Mouse (Mus musculus): ENCODE measurements around the gene Tarbp1.
"Not testable (repeated sequence)": the region's sequence is repeated elsewhere in the genome, so short reads cannot be mapped to it uniquely, and the experiment has no call there.

The Tarbp1 gene

DNA sequence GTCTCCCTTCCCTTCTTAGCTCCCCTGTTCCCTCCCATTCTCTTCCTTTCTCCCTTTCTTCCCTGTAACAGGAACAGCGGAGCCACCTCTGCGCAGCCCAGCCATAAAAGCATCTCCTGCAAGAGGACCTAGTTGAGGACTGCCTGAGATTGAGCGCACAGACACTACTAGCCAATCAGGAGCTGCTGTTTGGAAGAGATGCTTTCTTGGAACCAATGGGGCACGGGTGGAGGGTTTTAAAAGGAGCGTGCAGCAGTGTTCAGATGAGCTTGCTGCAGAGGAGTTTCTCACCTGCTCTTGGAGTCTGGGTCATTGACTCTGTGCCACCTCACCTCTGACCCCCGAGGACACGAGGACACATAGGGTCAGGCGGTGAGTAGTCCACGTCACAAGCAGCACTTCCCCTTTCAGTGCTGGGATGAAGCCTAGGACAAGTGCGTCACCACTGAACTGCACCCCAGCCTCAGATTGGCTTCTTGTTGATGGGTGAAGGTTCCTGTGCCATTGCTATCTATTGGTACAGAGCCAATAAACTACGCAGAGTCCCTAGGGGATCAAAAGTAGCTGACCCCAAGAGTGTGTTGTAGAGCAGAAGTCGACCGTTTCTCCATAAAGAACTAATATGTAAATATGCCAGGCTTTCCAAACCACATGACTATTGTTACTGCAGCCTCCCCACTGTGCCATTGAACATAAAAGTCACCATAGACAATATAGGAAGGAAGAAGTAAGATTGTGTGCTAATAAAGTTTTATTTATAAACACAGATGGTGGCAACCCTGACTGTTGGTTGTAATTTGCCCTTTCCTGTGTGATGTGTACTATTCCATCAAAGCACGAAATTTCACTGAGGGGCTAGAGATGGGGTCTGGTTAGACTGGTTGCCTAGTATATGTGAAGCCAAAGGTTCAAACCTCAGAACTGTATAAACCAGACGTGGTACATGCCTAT is 19.6 kb upstream of the Tarbp1 start:
- no peak for DNase-seq (ENCODE audit: low spot score in 2 of 2)

DNA sequence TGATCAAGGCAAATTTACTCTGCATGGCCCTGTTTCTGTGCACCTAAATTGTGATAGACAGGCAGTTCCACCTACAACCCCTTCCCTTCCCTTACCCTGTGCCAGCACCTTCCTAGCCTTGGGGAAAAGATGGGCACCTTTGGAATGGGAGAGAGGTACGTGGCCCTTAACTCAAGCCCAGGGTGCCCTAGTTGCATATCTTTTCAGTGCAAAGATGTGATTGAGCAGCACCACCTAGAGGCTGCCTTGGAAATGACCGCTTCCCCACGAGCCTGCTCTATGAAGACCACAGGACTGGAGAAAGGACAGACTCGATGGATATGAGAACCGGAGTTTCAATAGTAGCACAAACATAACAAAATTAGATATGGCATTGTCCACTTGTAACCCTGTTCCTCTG is 8.1 kb upstream of the Tarbp1 start:
- DNase-seq (ENCODE audit: low spot score in 2 of 2), result peak; percentile 60 to 70

DNA sequence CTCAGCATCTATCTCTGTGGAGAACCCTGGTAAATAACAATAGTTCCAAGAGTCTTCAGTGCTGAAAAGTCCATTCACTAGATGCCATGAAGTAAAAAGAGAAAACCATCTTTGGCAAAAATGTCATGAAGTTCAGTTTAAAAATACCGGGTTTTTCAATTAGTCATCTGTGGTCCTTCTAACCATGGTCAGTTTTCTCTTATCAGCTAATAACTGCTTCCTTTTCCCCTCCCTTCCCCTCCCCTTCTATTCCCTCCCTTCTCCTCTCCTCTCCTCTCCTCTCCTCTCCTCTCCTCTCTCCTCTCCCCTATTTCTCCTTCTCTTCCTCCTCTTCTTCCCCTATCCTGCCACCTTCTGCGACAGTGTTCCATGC is 7.5 kb upstream of the Tarbp1 start:
- DNase-seq (ENCODE audit: low spot score in 2 of 2), result no peak

DNA sequence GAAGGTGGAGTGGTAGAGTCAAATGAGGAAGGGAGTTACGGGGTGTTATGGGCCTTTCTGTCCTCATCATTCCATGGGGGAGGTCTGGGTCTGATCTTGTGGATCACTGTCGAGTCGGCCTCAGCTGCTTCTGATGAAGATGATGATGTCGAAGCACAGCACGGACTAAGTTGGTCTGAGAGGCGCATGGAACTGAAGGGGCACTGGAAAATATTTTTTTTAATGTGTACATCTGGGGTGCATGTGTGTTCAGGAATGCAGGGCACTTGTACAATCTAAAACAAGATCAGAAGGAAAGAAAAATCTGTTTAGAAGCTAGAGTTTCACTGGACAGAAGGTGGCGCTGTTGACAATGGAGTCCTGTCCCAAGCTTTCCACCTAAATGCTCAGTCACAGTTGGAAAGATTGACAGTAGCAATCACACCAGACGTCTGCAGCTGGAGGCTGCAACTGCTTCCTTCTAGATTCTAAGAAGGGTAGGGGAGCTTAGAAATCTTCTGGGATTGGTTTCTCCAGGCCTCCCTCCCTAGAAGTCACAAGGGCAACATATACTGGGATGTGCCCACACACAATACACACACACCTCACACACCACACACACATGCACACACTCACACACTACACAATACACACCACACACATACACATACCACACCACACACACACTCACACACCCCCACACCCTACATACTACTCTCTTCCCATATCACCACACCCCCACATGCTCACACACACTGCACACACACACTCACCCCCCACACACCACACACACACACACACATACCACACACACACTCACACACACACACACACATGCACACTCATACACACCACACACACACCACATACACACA is 6.9 kb upstream of the Tarbp1 start:
- peak; percentile 26 to 45 for DNase-seq (ENCODE audit: low spot score in 2 of 2)

DNA sequence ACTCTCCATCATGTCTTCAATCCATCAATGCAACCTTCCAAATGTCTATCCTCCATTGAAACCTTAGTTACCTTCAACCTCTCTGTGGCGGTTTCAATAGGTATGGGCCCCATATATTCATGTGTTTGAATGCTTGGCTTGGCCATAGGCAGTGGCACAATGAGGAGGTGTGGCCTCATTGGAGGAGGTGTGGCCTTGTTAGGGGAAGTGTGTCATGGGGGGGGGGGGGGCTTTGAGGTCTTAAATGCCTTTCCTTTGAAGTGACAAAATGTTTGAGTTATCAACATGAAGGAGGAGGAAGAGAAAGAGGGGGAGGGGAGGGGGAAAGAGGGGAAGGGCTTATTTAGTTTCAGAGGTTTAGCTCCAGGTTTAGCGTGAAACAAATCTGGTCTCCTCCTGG is 5.5 kb upstream of the Tarbp1 start:
- no peak for DNase-seq (ENCODE audit: low spot score in 2 of 2)

DNA sequence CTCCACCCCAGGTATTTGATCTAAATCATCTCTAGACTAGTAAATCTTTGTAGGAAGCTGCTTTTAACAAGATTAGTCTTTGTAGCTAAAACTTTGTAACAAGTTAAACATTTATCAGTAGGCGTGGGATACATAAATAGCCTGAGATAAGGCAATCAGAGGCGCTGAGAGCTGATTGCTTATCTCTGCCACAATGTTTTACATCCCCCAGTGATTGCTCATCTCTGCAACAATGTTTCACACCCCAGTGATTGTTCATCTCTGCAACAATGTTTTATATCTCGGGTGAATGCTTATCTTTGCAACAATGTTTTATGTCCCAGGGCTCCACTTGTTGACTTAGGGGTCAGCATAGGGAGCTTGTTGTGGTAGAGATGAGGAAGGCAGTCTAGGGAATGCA is 3.8 kb upstream of the Tarbp1 start:
- no peak for DNase-seq (ENCODE audit: low spot score in 2 of 2)

DNA sequence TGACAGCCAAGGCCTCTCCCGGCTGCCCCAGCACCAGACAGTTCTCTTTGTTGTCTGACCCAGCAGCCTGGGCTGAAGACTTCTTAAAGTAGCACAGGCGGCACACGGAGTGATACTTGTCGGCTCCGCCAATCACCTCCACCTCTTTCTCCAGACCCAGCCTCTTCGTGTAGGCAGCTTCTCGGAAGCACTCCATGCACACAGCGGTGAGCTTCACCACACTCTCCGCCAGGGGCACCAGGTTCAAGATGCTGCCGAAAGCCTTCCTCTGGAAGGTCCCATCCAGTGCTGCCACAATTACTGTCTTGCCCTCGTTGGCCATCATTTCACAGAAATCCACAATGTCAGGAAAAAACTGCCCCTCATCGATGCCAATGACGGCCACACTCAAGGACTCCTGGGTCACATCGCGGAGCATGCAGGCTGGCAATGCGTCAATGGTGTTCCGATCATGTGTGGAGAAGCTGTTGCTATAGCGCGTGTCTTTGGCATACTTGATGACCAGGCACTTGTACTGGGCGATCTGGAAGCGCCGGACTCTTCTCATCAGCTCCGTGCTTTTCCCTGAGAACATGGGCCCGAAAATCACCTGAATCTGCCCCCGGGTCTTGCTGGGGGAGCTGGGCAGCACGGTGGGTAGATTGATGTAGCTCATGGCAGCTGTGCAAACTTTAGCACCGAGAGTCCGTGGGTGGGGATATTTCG is 1.4 kb upstream of the Tarbp1 start:
- DNase-seq (ENCODE audit: low spot score in 2 of 2), result not testable (repeated sequence)

DNA sequence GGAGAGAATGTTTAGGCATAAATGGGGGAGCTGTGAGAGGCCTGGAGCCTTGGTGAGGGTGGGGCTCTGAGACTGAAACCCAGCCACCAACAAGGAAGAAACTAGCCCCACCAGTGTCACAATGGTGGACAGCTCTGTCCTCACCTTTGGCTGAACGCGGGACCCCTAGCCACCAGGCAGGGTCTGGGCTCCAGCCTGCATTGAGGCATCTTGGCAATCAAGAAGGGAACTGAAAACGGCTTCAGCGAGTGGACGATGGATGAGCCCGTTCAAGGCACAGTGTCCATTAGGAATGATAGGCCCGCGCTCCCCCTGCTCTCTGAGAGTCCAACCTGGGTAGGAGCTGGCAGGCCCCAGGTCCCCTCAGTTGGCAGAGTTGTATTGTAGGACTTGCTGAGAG is 873 bp upstream of the Tarbp1 start:
- DNase-seq (ENCODE audit: low spot score in 2 of 2), result not testable (repeated sequence)

DNA sequence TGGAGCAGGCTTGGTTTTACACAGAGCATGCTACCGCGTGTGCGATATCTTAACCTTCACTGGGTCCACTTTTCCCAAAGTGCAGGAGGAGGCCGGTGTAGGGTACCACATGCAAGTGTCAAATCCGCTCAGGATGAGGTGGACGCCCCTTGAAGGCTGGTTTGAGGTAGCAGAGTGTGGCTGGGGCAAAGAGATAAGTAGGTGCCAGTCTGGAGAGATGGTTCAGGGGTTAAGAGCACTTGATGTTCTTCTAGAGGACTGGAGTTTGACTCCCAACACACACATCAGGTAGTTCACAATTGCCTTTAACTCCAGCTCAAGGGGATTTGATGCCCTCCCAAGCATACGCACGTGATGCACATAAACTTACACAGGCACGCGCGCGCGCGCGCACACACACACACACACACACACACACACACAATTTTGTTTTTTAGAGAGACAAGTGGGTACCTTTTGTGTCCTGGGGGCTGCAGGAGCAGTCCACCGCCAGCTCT is 1.0 kb downstream of the Tarbp1 start:
- no peak for DNase-seq (ENCODE audit: low spot score in 2 of 2)

DNA sequence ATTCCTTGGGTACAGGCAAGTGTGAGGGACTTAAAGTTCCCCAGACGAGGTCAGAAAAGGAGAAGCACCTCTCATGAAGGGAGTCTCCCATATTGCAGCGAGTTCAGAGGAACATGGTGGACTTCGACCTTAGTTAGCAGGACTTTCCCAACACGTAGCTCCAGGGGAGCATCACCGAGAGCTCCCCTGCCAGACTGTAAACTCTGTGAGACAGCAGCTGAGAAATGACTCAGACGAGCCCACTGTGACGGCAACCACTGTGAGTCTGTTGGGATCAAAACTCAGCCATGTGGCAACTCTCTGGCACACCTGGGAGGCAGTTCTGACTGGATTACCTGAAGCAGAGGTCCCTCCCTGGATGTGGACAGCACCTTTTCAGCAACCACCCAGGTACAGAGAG is 10.8 kb downstream of the Tarbp1 start:
- no peak for DNase-seq (ENCODE audit: low spot score in 2 of 2)

DNA sequence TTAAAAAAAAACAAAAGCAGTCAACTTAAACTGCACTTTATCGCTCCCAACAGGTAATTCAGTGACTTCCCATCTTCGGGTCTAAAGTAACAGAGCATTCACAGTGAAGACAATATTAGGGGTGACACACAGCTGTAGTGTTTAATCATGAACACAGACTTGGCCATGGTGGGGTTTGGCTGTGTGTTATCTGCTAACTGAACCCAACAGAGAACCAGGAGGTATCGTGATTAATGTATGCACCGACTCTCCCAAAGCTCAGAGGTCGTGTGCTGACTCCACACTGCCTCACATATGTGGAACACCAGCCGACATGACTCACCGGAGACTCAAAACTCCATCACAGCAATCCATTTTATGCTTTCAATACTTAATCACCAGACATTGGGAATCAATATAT is 13.1 kb downstream of the Tarbp1 start:
- DNase-seq (ENCODE audit: low spot score in 2 of 2), result no peak

DNA sequence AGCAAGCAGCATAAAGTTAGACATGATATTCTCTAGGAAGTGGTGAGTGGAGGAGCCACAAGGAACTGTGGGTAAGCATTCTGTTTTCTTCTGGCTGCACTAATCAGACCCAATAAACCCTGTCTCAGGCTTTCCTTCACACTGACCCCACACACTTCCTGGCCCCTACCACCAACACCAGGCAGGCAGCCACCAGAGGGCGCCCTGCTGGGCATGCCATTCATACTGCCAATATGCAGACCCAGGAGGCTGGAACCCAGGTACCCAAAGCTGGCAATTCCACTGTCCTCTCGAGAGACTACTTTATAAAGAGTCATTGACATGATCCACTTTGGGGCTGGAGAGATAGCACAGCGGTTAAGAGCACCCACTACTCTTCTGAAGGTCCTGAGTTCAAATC is 14.6 kb downstream of the Tarbp1 start:
- DNase-seq (ENCODE audit: low spot score in 2 of 2), result peak in 1 of 2 experiments; percentile 31

DNA sequence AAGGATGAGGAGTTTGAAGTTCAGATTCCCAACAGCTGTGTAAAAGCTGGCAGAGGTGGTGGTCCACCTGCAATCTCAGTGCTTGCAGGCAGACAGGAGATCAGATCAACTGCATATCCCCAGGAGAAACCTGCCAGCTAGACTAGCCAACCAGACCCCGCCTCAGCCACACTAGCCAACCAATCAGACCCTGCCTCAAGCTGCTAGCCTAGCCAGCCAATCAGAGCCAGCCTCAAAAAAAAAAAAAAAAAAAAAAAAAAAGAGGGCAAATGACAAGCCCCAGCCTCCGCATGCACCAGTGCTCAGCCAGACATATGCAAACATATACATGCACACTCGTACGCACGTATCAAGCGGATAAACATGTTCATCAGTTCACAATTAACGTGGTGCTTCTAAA is 19.5 kb downstream of the Tarbp1 start:
- no peak for DNase-seq (ENCODE audit: low spot score in 2 of 2)

DNA sequence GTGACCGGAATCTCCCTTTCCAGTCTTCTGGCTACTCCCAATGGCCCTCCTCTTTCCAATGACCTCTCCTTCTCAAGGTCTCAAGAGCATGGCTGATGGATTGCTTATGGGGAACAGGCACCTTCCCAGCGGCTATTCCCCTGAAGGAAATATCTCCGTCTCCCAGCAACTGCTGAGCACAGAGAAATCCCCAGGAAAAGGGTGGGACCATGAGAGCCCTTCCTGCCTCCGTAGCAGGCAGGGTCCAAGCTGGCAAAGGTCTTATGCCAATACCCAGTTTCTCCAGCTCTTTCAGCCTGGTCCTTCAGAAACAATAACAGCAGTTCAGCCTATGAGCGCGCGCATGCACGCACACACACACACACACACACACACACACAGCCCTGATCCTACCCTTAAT is 23.7 kb downstream of the Tarbp1 start:
- DNase-seq (ENCODE audit: low spot score in 2 of 2), result no peak

DNA sequence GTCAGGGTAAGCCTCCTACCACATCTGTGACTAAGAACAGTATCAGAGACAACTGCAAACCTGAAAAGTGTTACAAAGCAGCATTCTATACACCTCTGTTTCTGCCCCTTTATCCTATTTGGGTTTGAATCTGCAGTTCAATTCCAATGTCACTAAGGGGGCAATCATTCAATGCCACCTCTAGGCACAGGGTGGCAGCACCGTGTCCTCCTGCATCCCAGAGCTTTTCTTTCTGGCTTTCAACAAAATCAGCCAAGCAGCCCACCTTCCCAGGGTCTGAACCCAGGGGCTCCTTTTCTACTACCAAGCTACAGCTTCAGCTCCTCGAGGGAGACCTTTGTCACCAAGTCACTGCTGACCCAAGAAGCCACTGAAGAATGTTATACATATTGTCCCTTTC is 35.9 kb downstream of the Tarbp1 start:
- DNase-seq (ENCODE audit: low spot score in 2 of 2), result no peak

DNA sequence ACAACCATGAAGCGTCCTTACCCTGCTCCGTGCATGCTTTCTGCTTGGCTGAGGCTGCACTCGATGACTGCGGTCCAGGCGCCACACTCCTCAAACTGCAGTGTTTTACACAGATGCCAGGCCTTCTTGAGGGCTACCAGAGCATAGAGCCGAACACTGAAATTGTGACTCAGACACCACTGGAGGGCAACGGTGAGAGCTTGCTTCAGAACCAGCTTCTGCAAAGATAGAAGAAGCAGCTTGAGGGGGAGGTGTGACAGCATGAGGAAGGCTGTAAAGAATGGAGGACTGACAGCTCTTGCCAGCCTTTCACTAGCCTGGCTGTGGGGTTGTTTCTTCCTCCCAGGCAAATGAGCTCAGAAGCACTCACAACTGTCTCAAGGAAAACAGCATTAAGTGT is 41.0 kb downstream of the Tarbp1 start:
- no peak for DNase-seq (ENCODE audit: low spot score in 2 of 2)

DNA sequence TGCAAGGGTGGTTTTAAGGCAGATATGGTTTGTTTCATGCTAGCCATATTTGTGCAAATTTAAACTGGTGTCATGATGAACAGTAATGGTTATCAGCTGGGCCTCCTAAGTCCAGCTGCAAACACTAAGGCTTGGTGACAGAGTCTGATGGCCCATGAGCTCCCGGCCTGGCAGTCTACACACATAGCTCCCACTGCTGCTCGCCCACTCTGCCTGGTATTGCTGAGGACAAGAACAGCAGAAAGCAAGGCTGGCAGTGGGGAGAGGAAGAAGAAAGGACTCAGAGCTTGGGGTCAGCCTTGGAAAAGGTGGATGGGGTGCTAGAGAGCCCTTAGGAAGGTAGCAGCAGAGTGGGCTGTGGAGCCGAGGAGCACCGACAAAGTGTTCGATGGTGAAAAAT is 45.2 kb downstream of the Tarbp1 start:
- no peak for DNase-seq (ENCODE audit: low spot score in 2 of 2)

DNA sequence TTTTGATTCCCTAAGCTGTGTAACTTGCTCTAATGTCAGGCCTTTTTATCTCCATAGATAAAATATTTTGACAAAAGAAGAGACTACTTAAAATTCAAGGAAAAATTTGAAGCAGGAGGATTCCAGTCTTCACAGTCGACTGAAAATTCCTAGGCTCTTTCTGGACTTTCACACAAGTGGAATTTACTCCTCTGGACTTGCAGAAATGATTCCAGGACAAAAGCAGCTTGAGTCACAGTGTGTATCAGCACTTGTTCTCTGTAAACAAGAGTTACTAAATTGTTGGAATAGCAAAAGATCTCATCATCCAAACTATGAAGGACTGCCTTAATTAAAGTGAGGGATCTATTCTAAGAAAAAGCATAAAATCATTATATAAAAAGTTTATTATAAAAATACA is 49.9 kb downstream of the Tarbp1 start:
- no peak for DNase-seq (ENCODE audit: low spot score in 2 of 2)

DNA sequence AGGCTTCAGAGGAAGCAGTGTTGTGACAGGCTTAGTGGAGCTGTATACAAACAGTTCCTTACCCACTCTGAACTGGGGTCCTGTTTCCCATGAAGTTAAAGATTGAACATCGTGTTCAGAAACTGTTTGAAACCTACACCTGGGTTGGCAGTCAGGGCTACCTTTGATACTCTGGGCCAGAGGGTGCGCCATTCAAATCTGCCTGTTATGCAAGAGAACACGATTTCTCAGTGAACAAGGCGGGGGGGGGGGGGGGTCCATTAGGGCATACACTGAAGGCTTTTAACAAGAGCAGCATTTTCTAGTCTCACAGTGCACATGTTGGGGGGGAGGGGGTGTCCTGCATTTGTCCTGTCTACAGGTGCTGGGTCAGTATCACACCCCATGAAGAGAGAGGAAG is 50.7 kb downstream of the Tarbp1 start:
- DNase-seq (ENCODE audit: low spot score in 2 of 2), result no peak

DNA sequence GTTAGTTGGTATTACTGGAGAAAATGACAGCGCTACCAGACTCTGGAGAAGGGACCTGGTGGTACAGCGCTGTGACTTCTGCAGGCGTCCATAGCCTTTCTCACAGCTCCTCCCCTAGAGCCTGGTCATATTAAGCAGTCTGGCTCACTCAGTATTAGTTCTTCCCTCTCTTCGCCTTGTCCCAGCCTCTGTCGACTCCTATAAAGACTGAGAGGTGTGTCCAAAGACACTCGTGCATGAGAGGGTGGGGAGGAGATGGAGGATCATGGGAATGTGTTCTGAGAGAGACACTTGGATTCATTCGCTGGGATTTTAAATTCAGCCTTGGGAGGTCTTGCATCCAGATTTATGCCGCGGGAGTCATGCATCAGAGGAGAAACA is 52.0 kb downstream of the Tarbp1 start:
- DNase-seq (ENCODE audit: low spot score in 2 of 2), result no peak

DNA sequence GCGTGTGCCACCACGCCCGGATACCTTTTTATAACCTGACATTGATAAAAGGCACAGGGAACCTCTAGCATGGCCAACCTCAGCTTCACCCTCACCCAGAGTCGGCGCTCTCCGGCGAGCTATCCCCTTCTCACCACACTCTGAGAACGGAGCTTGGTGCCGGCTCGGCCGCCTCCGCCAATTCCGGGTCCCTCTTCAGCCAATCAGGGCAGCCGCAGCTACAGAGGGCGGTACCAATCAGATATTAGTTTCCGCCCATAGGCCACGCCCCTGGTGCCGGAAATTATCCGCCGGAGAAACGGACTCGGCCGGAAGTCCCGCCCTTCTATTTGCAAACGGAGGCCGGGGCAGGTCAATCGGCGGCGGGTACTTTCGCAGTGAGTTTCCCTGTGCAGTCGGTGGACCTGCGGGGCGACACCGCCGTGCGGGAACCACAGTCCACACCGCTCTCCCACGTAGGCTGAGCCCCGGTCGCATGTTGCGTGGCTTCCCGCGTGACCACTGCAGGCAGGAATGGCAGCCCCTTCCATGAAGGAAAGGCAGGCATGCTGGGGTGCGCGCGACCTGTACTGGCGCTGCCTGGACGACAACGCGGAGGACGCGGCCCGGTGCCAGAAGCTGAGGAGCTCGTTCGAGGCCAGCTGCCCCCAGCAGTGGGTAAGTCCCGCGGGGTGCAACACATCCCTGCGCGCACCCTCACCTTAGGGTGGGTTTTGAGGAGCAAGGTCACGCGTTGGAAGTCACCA is 52.5 kb downstream of the Tarbp1 start, which contains the start of gene Coa6:
TSS of gene Coa6 (plus strand) at position 342 of the 746 bp plus-strand sequence.
- DNase-seq (ENCODE audit: low spot score in 2 of 2), result peak; percentile 97 to 99

Measured in urinary bladder, postnatal 36 days (tissue).